Mouse (Mus musculus) lung, postnatal 14 days (tissue): ENCODE results near the gene C2.
"Not testable (repeated sequence)": the region's sequence is repeated elsewhere in the genome, so short reads cannot be mapped to it uniquely, and the experiment has no call there.

ENCODE experiments used
- DNase-seq: peaks from one replicate; pipeline ENCODE4 v3.0.0; 2021

C2 gene

DNA sequence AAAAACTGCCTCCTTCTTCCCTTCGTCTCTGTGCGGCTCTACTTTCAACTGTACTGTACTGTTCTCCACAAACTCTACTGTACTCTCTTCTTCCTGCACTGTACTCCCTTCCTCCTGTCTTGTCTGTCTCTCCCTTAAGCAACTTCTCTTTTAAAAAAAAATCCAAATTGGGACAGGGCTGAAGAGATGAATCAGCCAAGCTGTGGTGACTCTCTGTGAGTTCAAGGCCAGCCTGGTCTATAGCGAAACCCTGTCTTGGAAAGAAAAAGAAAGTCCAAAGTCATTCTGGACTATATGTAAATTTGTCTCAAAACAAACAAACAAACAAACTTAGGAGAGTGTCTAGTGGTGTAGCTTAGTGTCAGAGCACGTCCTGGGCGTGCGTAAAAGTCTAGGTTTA is 23.7 kb downstream of the C2 start:
- DNase-seq, result no peak

DNA sequence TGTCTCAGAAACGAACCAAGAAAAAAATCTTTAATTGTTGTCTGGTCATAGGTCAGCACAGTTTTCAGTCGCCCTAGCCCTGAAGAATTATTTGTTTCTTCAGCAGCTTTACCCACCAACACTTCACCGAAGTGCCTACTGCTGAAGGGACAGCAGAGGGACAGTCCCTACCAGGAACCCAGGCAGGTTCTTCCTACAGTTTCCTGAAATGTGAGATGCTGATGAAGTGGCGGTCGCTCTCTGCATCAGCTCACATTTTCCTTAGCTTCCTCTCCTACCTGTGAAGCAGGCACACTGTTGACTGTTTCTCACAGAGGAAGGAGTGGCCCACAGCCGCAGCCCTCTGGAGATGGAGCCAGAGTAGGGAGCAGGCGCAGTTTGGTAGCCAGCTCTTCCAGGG is 32.1 kb downstream of the C2 start:
- no peak for DNase-seq

DNA sequence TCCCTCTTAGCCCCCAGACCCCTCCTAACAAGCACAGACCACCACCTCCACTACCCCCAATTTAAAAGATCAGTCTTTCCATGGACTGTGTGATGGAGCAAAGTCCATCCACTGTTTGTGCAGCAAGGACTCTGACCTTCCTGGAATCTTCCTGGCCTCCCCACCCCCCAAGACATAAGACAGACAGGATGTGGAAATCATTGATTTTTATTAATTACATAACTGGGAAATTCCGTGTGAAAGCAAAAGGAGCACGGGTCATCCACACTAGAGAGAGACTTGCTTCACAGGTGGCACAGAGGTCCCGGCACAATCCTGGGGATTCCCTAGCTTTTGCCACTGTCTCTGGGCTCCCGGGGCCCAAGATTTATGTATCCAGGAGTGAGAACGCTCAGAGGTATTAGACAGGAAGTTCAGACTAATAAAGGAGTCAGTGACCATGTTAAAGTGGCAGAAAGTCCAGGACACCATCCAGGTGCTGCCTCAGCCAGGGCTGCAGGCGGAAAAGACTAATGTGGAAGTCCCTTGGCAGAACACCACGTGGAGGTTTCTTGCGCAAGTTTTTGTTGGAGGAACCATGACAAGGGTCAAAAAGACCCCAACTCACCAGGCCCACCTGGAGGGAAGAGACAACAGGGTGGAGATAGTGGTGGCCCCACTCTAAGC is 35.5 kb downstream of the C2 start, which contains the start of gene Cfb:
Gene Cfb, minus strand, starts transcription at position 103 of the 666 bp plus-strand sequence.
- no peak for DNase-seq

- DNase-seq, result peak; percentile 38
Observed at GRCm38 (mm10) chr17:34861704-34862415, 36.2 kb downstream of the C2 start.

DNA sequence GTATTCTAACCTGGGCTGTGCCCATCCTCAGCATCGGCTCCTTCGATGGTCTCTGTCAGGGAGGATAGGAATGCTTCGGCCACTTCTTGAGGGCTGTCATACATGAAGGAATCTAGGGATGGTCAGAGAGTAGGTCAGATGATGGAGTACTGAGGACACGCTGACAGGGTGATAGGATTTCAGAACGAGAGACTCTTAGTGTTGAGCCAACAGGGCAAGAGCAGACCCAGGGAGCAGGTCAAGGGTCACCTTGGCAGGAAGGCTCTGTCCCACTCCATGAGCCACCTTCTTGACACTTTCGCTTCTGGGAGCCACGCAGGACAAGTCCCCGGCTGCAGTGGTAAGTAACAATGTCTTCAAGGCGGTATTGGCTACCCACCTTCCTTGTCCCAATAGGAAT is 37.6 kb downstream of the C2 start:
- no peak for DNase-seq

- DNase-seq, result no peak
Observed at GRCm38 (mm10) chr17:34858670-34859069, 39.4 kb downstream of the C2 start.

DNA sequence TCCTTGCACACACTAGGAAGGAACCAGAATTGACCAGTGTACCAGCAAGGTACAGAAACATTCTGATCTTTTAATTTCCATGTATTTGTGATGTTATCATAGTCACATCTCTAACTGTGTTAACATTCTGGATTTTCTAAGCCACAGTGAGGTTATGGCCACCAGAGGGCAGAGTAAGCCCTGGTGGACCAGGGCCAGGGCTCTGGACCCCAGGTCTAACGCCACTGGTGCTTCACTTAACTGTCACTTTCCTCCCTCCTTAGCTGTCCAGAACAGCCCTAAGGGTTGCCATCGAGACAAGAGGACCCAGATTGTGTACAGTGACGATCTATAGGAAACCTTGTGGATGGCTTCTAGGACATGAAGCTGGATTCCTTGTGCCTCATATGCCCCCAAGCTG is 42.2 kb downstream of the C2 start:
- peak; percentile 68 for DNase-seq

- no peak for DNase-seq
Observed at GRCm38 (mm10) chr17:34854761-34855160, 43.3 kb downstream of the C2 start.

- no peak for DNase-seq
Observed at GRCm38 (mm10) chr17:34853511-34853910, 44.6 kb downstream of the C2 start.

DNA sequence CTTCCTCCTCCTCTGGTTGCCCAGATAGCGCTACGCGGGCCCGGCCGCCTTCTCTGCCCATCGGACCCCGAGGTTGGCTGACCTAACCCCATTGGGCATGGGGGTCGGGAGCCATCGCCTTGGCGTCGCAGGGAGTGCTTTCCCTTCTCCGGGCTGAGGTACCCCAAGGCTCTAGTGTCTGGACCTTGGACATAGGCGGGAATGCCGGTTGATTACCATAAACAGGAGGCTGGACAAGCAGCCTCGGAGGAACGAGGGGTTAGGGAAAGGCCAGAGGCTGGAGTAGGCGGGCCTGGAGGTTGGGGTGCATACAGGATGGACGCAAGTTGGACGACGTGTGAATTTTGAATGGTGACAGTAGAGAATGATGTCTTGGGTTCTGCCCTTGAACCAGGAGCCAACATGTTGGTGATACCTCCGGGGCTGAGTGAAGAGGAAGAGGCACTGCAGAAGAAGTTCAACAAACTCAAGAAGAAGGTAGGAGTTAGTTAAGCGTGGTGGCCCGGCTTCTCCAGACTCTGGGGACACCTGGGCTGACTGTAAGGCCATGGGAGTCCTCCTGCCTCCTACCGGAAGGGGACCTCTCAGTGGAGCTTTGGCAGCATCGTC is 47.4 kb downstream of the C2 start:
- no peak for DNase-seq

DNA sequence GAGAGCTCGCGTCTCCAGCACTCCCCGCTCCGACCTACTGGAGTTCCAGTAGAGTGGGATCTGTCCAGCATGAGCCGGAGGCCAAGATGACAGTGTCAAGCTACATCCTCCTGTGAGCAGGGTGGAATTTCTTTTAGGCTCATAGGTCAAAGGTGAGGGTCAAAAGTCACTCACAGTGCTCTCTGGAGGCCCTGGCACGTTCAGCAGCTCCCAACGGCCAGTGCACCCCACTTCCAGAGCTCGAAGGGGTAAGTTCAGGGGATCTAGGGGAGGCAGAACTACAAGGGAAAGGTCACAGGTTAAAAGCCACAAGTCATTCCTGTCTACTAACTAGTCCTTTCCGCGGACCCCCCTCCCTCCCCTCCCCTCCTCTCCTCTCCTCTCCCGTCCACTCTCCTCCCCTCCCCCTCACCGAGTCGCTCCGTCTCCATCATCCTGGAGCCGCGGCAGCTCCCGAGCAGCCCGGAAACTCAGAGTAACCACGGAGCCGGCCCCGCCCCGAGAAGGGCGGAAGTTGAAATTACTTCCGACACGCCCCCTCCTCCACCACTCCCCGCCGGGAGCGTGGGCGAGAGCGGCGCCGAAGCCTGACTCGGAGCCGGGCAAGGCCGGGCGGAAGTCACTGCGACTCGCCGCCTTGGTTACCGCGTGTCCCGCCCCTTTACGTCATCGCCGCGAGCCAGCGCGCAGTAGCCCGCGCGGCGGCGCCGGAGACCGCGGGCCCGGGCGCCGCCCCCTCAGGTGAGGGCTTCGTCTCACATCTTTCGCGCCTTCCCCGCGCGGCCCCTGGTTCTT is 48.1 kb downstream of the C2 start, which contains the start of the genes Skiv2l and Nelfe:
Gene Skiv2l, minus strand, starts transcription at position 489 of the 795 bp plus-strand sequence.
Gene Nelfe, plus strand, starts transcription at position 670 of the 795 bp plus-strand sequence.
- peak; percentile 98 for DNase-seq

DNA sequence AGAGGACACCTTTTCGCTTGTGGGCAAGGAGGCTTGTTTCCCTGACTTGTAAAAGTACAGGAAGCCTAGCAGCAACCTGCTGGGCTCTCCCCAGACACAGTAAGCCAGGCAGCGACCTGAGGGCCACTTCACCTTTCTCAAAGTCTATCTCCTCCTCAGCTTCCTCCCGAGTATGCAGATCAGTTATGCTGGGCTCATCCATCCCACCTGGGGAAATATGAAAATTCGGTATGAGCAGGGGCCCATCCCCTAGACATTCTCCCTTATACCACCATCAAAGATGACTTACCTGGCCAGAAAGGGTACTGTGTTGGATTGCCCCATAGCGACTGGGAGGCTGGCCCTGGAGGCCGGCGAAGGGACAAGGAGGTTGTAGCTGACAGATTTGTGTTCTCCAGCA is 50.5 kb downstream of the C2 start:
- no peak for DNase-seq

DNA sequence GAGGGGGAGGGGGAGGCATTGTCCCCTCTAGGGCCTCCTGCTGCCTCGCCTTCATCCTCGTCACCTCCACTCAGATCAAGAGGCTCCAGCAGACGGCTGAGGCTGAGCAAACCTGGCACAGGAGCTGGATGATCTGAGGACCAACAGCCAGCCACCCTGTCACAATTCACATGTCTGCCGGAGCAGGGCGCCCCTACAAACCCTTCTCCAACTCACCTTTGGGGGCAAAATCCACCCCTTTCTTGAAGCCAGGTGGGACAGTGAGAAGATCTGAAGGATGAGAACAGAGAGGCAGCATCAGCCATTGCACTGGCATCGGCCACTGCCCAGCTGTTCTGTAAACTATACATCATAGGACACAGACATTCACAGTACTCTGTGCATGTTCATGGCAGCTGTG is 50.9 kb downstream of the C2 start:
- DNase-seq, result no peak

GRCm38 (mm10) chr17:34844884-34845283 is 53.2 kb downstream of the C2 start:
- no peak for DNase-seq

GRCm38 (mm10) chr17:34840736-34841307 is 57.2 kb downstream of the C2 start:
- no peak for DNase-seq

DNA sequence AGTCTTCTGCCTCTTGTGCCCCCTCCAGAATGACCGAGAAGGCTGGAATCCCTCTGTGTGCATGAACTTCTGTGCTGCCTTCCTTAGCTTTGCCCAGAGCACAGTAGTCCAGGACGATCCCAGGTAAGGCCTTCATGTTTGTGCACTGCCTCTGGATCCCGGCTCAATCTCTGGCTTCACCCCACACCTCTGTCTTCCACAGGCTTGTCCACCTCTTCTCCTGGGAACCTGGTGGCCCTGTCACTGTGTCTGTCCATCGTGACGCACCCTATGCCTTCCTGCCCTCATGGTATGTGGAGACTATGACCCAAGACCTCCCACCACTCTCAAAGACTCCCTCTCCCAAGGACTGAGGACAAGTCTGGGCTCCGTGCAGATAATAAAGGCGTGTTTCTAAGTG is 59.3 kb downstream of the C2 start:
- DNase-seq, result no peak

DNA sequence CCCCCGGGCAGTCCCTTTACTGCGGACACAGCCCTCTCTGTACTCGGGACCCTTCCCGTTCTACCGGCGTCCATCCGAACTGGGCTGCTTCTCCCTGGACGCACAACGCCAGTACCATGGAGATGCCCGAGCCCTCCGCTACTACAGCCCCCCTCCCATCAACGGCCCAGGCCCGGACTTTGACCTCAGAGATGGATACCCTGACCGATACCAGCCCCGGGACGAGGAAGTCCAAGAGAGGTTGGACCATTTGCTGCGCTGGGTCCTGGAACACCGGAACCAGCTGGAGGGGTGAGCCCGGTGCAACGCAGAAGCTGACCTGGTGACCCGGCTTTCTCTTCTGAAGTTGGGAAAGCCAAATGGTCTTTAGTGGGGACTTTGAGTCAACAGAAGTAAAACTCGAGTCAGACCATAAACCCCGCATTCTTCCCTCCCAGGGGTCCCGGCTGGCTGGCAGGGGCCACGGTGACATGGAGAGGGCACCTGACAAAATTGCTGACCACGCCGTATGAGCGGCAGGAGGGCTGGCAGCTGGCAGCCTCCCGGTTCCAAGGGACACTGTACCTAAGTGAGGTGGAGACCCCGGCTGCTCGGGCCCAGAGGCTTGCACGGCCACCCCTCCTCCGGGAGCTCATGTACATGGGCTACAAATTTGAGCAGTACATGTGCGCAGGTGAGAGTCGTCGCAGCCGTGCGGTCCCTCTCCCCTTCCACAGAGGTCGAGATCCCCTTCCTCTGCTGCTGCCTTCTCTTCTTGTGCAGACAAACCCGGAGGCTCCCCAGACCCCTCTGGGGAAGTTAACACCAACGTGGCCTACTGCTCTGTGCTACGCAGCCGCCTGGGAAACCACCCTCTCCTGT is 60.4 kb downstream of the C2 start:
- no peak for DNase-seq

GRCm38 (mm10) chr17:34836856-34837221 is 61.2 kb downstream of the C2 start, which contains the start of the genes Stk19 and Dxo:
TSS of gene Stk19 (minus strand) at chr17:34836945.
TSS of gene Dxo (plus strand) at chr17:34837019.
- peak; percentile 95 for DNase-seq

DNA sequence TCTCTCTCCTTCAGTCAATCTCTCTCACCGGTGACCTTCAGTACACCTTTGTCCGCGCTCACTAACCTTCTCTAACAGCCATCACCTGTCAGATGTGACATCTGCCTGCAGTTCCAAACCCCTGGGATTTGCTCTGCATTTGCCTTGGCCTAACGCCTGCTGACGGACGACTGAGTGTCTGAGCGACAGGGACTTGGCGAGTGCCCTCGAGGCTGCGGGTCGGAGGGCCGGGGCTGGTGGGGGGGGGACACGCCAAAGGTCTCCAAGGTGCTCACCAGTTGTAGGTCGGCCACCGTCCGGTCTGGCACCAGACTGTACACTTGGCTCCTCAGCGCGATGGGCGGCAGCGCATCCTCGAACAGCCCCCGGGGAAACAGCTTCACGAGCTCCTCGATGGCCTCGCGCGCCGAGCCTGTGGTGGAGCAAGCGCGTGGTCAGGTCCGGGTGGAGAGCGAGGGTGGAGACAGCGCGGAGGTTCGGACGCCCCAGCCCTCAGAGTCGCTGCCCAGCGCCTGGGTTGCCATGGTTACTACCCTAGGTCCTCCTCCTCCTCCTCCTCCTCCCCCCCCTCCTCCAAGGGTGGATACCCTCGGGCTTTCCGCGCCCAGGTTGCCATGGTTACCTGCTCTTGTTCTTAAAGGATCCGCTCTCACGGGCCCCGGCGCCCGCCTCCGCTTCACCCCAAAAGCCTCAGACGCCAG is 61.8 kb downstream of the C2 start:
- DNase-seq, result no peak

GRCm38 (mm10) chr17:34830776-34831175 is 67.3 kb downstream of the C2 start:
- DNase-seq, result not testable (repeated sequence)

GRCm38 (mm10) chr17:34814818-34815370 is 83.2 kb downstream of the C2 start:
- DNase-seq, result no peak
